In the genomic region with DNA sequence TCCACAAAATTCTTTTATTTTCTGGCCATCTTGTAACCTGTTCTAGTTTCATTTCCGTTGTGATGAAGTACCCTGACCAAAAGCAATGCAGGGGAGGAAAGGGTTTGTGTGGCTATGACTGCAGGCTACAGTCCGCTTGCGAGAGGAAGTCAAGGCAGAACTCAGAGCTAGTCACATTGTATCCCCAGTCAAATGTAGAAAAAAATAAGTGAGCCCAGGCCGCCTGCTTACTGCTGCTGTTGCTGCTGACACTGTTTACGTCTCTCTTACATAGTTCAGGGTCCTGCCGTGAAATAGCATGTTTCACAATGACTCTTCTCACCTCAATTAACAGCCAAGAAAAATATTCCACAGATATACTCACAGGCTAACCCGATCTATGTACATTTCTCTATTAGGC, we compare ENCODE assay signal across 20 mouse cellular contexts.
DNase-seq lines count a peak whose midpoint lies in the region; ATAC-seq lines count a peak whose summit lies in the region.
"Had no signal": no experiment of that assay in that cellular context is flagged by ENCODE, and none has a peak within 500 bp of the region (broad histone marks: within the 10 kb centered on the region; RNA-seq: fewer than 3 reads in every experiment).

No protein-coding gene starts in this region.

- no peaks in the 10 kb centered on the region for H3K36me3 ChIP-seq in midbrain, embryonic 16.5 days (ENCODE audit: control insufficient read depth, insufficient read depth, low read length)
- H3K36me3 ChIP-seq: heart, embryonic 15.5 days; midbrain, embryonic 15.5 days; neural tube, embryonic 12.5 days; stomach, embryonic 15.5 days had no signal

- H3K9me3 ChIP-seq in midbrain, embryonic 16.5 days (replicated peaks; ENCODE audit: control insufficient read depth, low read length, poor library complexity, severe bottlenecking) = no peaks in the 10 kb centered on the region
- H3K9me3 ChIP-seq: heart, embryonic 15.5 days; midbrain, embryonic 15.5 days; neural tube, embryonic 12.5 days; stomach, embryonic 15.5 days had no signal

- no peak overlapping the region for H3K9ac ChIP-seq in midbrain, embryonic 16.5 days (ENCODE audit: low read depth, low read length)
- H3K9ac ChIP-seq: heart, embryonic 15.5 days; midbrain, embryonic 15.5 days; neural tube, embryonic 12.5 days; stomach, embryonic 15.5 days had no signal

- no peaks in the 10 kb centered on the region for H3K4me1 ChIP-seq in midbrain, embryonic 16.5 days (ENCODE audit: control insufficient read depth, insufficient read depth, low read length)
- H3K4me1 ChIP-seq: heart, embryonic 15.5 days; midbrain, embryonic 15.5 days; neural tube, embryonic 12.5 days; stomach, embryonic 15.5 days had no signal

- H3K27ac ChIP-seq in midbrain, embryonic 16.5 days (ENCODE audit: low read length) = no peak overlapping the region
- H3K27ac ChIP-seq: heart, adult 2 months; heart, embryonic 15.5 days; kidney, postnatal 0 days; macrophage; midbrain, embryonic 15.5 days; neural tube, embryonic 12.5 days; stomach, embryonic 15.5 days had no signal

- WGBS in midbrain, embryonic 16.5 days = 87% methylated on average over 7 of the region's 7 CpGs

- H3K4me3 ChIP-seq in midbrain, embryonic 16.5 days (ENCODE audit: low read depth, low read length) = no peak overlapping the region
- H3K4me3 ChIP-seq: heart, adult 2 months; heart, embryonic 15.5 days; midbrain, embryonic 15.5 days; neural tube, embryonic 12.5 days; stomach, embryonic 15.5 days had no signal

- ATAC-seq in granulocyte monocyte progenitor cell, adult 5-6 weeks (replicated peaks; ENCODE audit: poor library complexity, severe bottlenecking) = peak; percentile 65
- no peak for ATAC-seq in midbrain, embryonic 16.5 days
- ATAC-seq: intestine, embryonic 16.5 days; midbrain, embryonic 15.5 days had no signal

- H3K27me3 ChIP-seq in midbrain, embryonic 16.5 days (ENCODE audit: control insufficient read depth, insufficient read depth, low read depth, low read length) = no peaks in the 10 kb centered on the region
- H3K27me3 ChIP-seq: heart, embryonic 15.5 days; midbrain, embryonic 15.5 days; neural tube, embryonic 12.5 days; stomach, embryonic 15.5 days had no signal

- H3K4me2 ChIP-seq in midbrain, embryonic 16.5 days (ENCODE audit: low read length) = no peak overlapping the region
- H3K4me2 ChIP-seq: heart, embryonic 15.5 days; midbrain, embryonic 15.5 days; neural tube, embryonic 12.5 days; stomach, embryonic 15.5 days had no signal

- peak; percentile 30 for DNase-seq in thymus, postnatal 14 days
- no peak for DNase-seq in thymus, postnatal 25 days
- DNase-seq in natural killer cell, adult 2 months (ENCODE audit: low spot score in 2 of 2) = peak; percentile 27 to 47
- DNase-seq in cerebellum, postnatal 10 days = no peak
- DNase-seq in adrenal gland, postnatal 10 days = no peak
- DNase-seq: adrenal gland, postnatal 14 days; cerebellum, adult 11-12 months; gastrocnemius, postnatal 10 days; heart, adult 2 months; left cerebral cortex, postnatal 4 days; lung, adult 18-20 months had no signal

Comparison
In these comparisons a context has a peak if more than half of its experiments do, and no peak if none do; other contexts are left out.
1. DNase-seq: peak in thymus, postnatal 14 days (single experiment) and natural killer cell, adult 2 months (2 of 2); none in thymus, postnatal 25 days (single experiment), cerebellum, postnatal 10 days (0 of 2) and adrenal gland, postnatal 10 days (single experiment).